Mouse (Mus musculus): ENCODE measurements around the gene Hid1. TPM values are rescaled to one million over a fixed set of nuclear protein-coding genes. Genes with fewer than 3 reads are reported as not detected.

Gene Hid1
- polyA plus RNA-seq, 1 experiment from 2014 or later, result 37.5 TPM

DNA sequence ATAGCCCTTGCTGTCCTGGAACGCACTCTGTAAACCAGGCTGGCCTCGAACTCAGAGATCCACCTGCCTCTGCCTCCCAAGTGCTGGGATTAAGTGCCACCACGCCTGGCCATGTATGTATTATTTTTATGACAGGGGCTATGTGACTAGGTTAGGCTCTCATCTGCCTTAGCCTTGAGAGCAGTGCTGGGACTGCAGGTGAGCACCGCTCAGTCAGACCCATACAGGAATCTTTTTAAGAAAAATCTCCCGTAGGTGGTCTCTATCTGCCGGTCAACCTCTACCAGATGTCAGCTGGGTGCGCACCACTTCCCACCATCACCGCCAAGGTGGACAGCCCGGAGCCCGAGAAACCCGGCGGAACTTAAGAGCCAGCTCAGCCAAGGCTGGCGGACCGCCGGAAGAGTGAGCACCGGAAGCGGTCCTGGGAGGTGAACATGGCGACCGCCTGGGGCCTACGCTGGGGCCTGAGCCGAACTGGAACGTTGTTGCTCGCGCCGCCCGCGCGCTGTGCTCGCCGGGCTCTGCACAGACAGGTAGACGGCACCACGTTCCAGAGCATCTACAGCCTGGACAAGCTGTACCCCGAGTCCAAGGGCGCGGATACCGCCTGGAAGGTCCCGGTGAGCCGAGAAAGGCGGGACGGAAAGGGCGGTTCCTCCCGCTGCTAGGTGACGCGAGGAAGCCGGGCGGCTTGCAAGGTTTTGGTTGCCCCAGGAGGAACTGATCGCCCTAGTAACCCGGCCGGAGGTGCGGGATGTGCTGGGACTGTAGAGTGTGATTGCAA lies 36.0 kb upstream of the Hid1 start, which contains the start of gene Mrpl58:
TSS of gene Mrpl58 (plus strand) at position 415 of the 787 bp plus-strand sequence.
- peak; percentile 87 for DNase-seq (ENCODE audit: low spot score)
- peak within 1 kb of the TSS; percentile 88 for H3K4me3 ChIP-seq (ENCODE audit: low read depth, low read length)
- H3K4me1 ChIP-seq (replicated peaks; ENCODE audit: control insufficient read depth, insufficient read depth), result 0 out of 2 replicates have a peak, but pooled peaks cover 3% of the 10 kb centered on the region
- TF ChIP-seq CTCF (IDR thresholded peaks at IDR 0.05; ENCODE audit: low read depth) (peak; percentile 5; the same call in 1 of the 2 replicates), EP300 (optimal IDR thresholded peaks at IDR 0.05) (no peak)
- H3K4me2 ChIP-seq (replicated peaks; ENCODE audit: low read depth), result peak within 1 kb of the TSS; percentile 71
- ATAC-seq (ENCODE audit: low FRiP score, low TSS enrichment), result peak; percentile 93
- H3K36me3 ChIP-seq (ENCODE audit: control insufficient read depth, insufficient read depth, low read length), result no peaks in the 10 kb centered on the region
- no peaks in the 10 kb centered on the region for H3K27me3 ChIP-seq (ENCODE audit: control insufficient read depth, insufficient read depth, low read length)
- H3K9ac ChIP-seq (ENCODE audit: low read length), result peak within 1 kb of the TSS; percentile 91
- WGBS, result 4% methylated on average over 47 of the region's 50 CpGs
- H3K27ac ChIP-seq (replicated peaks), result peak within 1 kb of the TSS; percentile 89
- no peaks in the 10 kb centered on the region for H3K9me3 ChIP-seq (ENCODE audit: control insufficient read depth, low read length)

DNA sequence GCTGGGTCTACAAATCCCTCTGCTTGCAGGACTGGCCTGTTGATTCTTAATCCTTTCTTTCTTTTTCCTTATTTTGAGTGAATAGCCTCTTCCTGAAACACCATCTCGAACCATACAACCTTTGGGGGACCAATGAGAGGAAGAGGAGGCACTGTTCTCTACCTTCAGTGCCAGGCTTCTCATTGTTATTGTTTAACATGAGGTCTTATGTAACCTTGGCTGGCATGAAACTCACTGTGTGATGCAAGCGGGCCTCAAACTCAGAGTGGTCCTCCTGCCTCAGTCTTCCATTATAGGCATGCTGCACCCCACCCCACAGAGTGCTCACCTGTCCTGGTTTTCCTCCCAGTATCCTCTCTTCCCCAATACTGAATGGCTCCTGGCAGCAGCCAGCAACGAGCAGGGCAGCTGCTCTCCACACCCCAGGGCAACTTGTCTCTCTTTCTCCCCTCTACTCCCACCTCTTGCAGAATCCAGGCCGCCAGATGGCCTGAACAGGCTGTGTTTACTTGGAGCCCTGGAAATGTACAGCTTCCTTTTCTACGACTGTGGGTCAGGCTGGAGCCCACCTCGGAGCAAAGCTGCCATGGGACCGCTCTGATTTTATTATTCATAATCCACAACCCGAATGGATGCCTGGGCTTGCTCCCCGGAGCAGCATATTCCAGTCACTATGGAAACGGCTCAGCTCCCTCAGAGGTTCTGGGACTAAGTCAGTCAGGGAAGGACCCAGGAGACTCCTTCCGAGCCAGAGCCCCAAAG lies 33.3 kb upstream of the Hid1 start:
- no peak for DNase-seq (ENCODE audit: low spot score)
- 40% methylated on average over 11 of the region's 11 CpGs for WGBS

DNA sequence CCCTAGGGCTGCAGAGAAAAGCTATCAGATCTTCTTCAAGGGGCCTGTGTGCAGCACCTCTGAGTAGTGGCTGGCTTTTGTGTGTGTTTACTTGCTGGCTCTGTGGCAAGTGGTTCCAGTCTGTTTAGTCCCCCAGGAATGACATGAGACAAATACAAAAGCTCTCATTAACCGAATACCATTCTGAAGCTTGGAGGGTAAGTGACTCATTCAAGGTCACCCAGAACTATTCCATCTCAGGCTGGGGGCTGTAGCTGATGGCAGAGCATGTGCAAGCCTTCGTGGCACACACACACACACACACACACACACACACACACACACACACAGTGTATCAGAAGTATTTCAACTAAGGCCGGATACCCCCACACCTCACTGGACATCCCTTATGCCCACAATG lies 32.6 kb upstream of the Hid1 start:
- H3K36me3 ChIP-seq (ENCODE audit: control insufficient read depth, insufficient read depth, low read length), result no peaks in the 10 kb centered on the region
- no peak for DNase-seq (ENCODE audit: low spot score)
- H3K4me2 ChIP-seq (replicated peaks; ENCODE audit: low read depth), result no peak overlapping the region
- H3K9ac ChIP-seq (ENCODE audit: low read length), result no peak overlapping the region
- no peak overlapping the region for H3K4me3 ChIP-seq (ENCODE audit: low read depth, low read length)
- H3K4me1 ChIP-seq (replicated peaks; ENCODE audit: control insufficient read depth, insufficient read depth), result 0 out of 2 replicates have a peak, but pooled peaks cover 3% of the 10 kb centered on the region
- no peaks in the 10 kb centered on the region for H3K9me3 ChIP-seq (ENCODE audit: control insufficient read depth, low read length)
- ATAC-seq (ENCODE audit: low FRiP score, low TSS enrichment), result no peak
- H3K27ac ChIP-seq (replicated peaks), result no peak overlapping the region
- 74% methylated on average over 3 of the region's 3 CpGs for WGBS
- no peaks in the 10 kb centered on the region for H3K27me3 ChIP-seq (ENCODE audit: control insufficient read depth, insufficient read depth, low read length)
- TF ChIP-seq CTCF (IDR thresholded peaks at IDR 0.05; ENCODE audit: low read depth) (no peak), EP300 (optimal IDR thresholded peaks at IDR 0.05) (no peak)

More for the DNA sequence above, 33.3 kb upstream of the Hid1 start:
- Histone ChIP-seq H3K36me3 (ENCODE audit: control insufficient read depth, insufficient read depth, low read length) (no peaks in the 10 kb centered on the region), H3K4me1 (replicated peaks; ENCODE audit: control insufficient read depth, insufficient read depth) (0 out of 2 replicates have a peak, but pooled peaks cover 3% of the 10 kb centered on the region), H3K9me3 (ENCODE audit: control insufficient read depth, low read length) (no peaks in the 10 kb centered on the region), H3K9ac (ENCODE audit: low read length) (no peak overlapping the region), H3K27ac (replicated peaks) (no peak overlapping the region), H3K4me2 (replicated peaks; ENCODE audit: low read depth) (no peak overlapping the region), H3K4me3 (ENCODE audit: low read depth, low read length) (no peak overlapping the region), H3K27me3 (ENCODE audit: control insufficient read depth, insufficient read depth, low read length) (no peaks in the 10 kb centered on the region)
- TF ChIP-seq EP300 (optimal IDR thresholded peaks at IDR 0.05) (no peak), CTCF (IDR thresholded peaks at IDR 0.05; ENCODE audit: low read depth) (no peak)
- ATAC-seq (ENCODE audit: low FRiP score, low TSS enrichment), result no peak

GRCm38 (mm10) chr11:115398085-115398484 lies 30.5 kb upstream of the Hid1 start:
- no peak for DNase-seq (ENCODE audit: low spot score)
- Histone ChIP-seq H3K4me1 (replicated peaks; ENCODE audit: control insufficient read depth, insufficient read depth) (no peaks in the 10 kb centered on the region), H3K9me3 (ENCODE audit: control insufficient read depth, low read length) (no peaks in the 10 kb centered on the region), H3K36me3 (ENCODE audit: control insufficient read depth, insufficient read depth, low read length) (0 out of 2 replicates have a peak, but pooled peaks cover 2% of the 10 kb centered on the region), H3K27me3 (ENCODE audit: control insufficient read depth, insufficient read depth, low read length) (no peaks in the 10 kb centered on the region), H3K9ac (ENCODE audit: low read length) (no peak overlapping the region), H3K4me2 (replicated peaks; ENCODE audit: low read depth) (no peak overlapping the region), H3K4me3 (ENCODE audit: low read depth, low read length) (no peak overlapping the region), H3K27ac (replicated peaks) (no peak overlapping the region)
- WGBS, result 52% methylated on average over 7 of the region's 7 CpGs
- peak; percentile 50; the same call in 1 of the 2 replicates for ATAC-seq (ENCODE audit: low FRiP score, low TSS enrichment)
- TF ChIP-seq EP300 (optimal IDR thresholded peaks at IDR 0.05) (no peak), CTCF (IDR thresholded peaks at IDR 0.05; ENCODE audit: low read depth) (no peak)

GRCm38 (mm10) chr11:115393721-115394325 lies 26.3 kb upstream of the Hid1 start:
- TF ChIP-seq CTCF (IDR thresholded peaks at IDR 0.05; ENCODE audit: low read depth), result no peak
- no peak for TF ChIP-seq EP300 (optimal IDR thresholded peaks at IDR 0.05)
- DNase-seq (ENCODE audit: low spot score), result no peak

More at GRCm38 (mm10) chr11:115393721-115394325, 26.3 kb upstream of the Hid1 start:
- WGBS, result 75% methylated on average over 34 of the region's 34 CpGs
- Histone ChIP-seq H3K4me3 (ENCODE audit: low read depth, low read length) (no peak overlapping the region), H3K4me1 (replicated peaks; ENCODE audit: control insufficient read depth, insufficient read depth) (no peaks in the 10 kb centered on the region), H3K27ac (replicated peaks) (no peak overlapping the region), H3K9ac (ENCODE audit: low read length) (no peak overlapping the region), H3K4me2 (replicated peaks; ENCODE audit: low read depth) (no peak overlapping the region), H3K36me3 (ENCODE audit: control insufficient read depth, insufficient read depth, low read length) (0 out of 2 replicates have a peak, but pooled peaks cover 2% of the 10 kb centered on the region), H3K9me3 (ENCODE audit: control insufficient read depth, low read length) (no peaks in the 10 kb centered on the region), H3K27me3 (ENCODE audit: control insufficient read depth, insufficient read depth, low read length) (no peaks in the 10 kb centered on the region)
- 0 out of 2 replicates have a peak, but pooled peaks have one; percentile 27 for ATAC-seq (ENCODE audit: low FRiP score, low TSS enrichment)

Data from stomach, postnatal 0 days (tissue).